Mouse (Mus musculus): Measurements from ENCODE around the gene Pex11a. TPM values are rescaled to one million over a fixed set of nuclear protein-coding genes. Genes with fewer than 3 reads are reported as not detected.

Gene Pex11a
- polyA plus RNA-seq, 1 experiment from 2014 or later = 9.4 TPM

Other genes with a start within 250 kb of the Pex11a start
- gene Rhcg, start 125.5 kb downstream of the Pex11a start, polyA plus RNA-seq (2014; fragmentation: Nextera tagmentation; extraction: Ambion mirVana) = not detected in 2 replicates
- 5.1 and 5.3 TPM in 2 replicates for gene Ticrr, start 82.9 kb downstream of the Pex11a start, polyA plus RNA-seq (2014; fragmentation: Nextera tagmentation; extraction: Ambion mirVana)
- gene Kif7, start 27.4 kb downstream of the Pex11a start, polyA plus RNA-seq (2014; fragmentation: Nextera tagmentation; extraction: Ambion mirVana) = 1.6 and 2.0 TPM in 2 replicates
- not detected in 2 replicates for gene Plin1, start 10.2 kb downstream of the Pex11a start, polyA plus RNA-seq (2014; fragmentation: Nextera tagmentation; extraction: Ambion mirVana)
- gene Wdr93, start within 50 bp of the Pex11a start, polyA plus RNA-seq (2014; fragmentation: Nextera tagmentation; extraction: Ambion mirVana) = 0.39 and 0.50 TPM in 2 replicates
- gene Mesp1, start 50.7 kb upstream of the Pex11a start, polyA plus RNA-seq (2014; fragmentation: Nextera tagmentation; extraction: Ambion mirVana) = not detected in 2 replicates
- 0.27 and 0.59 TPM in 2 replicates for gene Mesp2, start 67.6 kb upstream of the Pex11a start, polyA plus RNA-seq (2014; fragmentation: Nextera tagmentation; extraction: Ambion mirVana)
- gene Anpep, start 117.9 kb upstream of the Pex11a start, polyA plus RNA-seq (2014; fragmentation: Nextera tagmentation; extraction: Ambion mirVana) = 9.0 and 10.4 TPM in 2 replicates
- 27.7 and 28.1 TPM in 2 replicates for gene Ap3s2, start 177.5 kb upstream of the Pex11a start, polyA plus RNA-seq (2014; fragmentation: Nextera tagmentation; extraction: Ambion mirVana)
- 29.4 and 30.2 TPM in 2 replicates for gene Arpin, start 192.2 kb upstream of the Pex11a start, polyA plus RNA-seq (2014; fragmentation: Nextera tagmentation; extraction: Ambion mirVana)